ENCODE assay signal across 17 mouse cellular contexts in the genomic region with DNA sequence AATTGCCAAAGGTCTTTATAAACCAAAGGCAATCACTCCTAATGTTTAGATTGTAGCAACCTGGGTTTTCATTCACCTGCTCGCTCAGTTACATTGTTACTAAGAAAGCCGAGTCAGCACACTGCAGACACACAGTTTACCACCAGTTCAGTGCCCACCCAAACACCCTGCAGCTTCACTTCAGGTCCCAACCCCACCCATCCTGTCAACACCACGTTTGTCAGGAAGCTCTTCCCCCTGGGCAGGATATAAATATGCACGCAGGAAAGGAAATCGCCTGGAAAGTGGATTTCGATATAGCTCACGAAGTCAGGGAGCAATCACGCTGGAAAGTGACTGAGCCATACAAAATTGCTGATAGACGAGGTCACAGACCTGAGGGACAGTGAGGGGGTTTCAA.
A peak's percentile ranks its signal among the peaks of the same experiment; 100 is the strongest.
DNase-seq lines count a peak whose midpoint lies in the region; TF ChIP-seq lines count a peak whose summit lies in the region.
"Had no signal": no experiment of that assay in that cellular context is flagged by ENCODE, and none has a peak within 500 bp of the region (broad histone marks: within the 10 kb centered on the region; RNA-seq: fewer than 3 reads in every experiment).

No protein-coding gene starts in this region.

- no peak for TF ChIP-seq CTCF in left cerebral cortex, adult 2 months (IDR thresholded peaks at IDR 0.05)

- H3K4me3 ChIP-seq in brown adipose tissue, adult 24 weeks (ENCODE audit: insufficient read depth, low read depth, low read length) = no peak overlapping the region
- no peak overlapping the region for H3K4me3 ChIP-seq in left cerebral cortex, adult 2 months
- H3K4me3 ChIP-seq: embryonic facial prominence, embryonic 10.5 days; heart, embryonic 15.5 days had no signal

- DNase-seq in heart, adult 8-10 months (ENCODE audit: low spot score) = peak; percentile 51
- DNase-seq in heart, postnatal 10 days = no peak
- peak; percentile 29 to 59 for DNase-seq in kidney, postnatal 25 days
- no peak for DNase-seq in kidney, adult 8-10 months
- DNase-seq in lung, postnatal 25 days (ENCODE audit: low spot score) = peak; percentile 24
- no peak for DNase-seq in left cerebral cortex, adult 2 months (ENCODE audit: extremely low spot score in 1 of 2, low spot score in 2 of 2)
- DNase-seq: B cell, adult 2 months; cerebellum, adult 2 months; gastrocnemius, postnatal 25 days; kidney, postnatal 4 days; layer of hippocampus, adult 9-11 months; right cerebral cortex, postnatal 14 days; thymus, adult 2 months had no signal

- peaks cover 11% of the 10 kb centered on the region; the same call in 1 of the 2 replicates for H3K4me1 ChIP-seq in brown adipose tissue, adult 24 weeks (ENCODE audit: control insufficient read depth, insufficient read depth, insufficient read length, low read length)

- intact Hi-C loops in heart, postnatal 10 days (cut with DNase I) = no loop called here
- intact Hi-C loops in left cerebral cortex, adult 2 months (cut with DNase I) = no loop called here

- peak overlapping the region; percentile 89 for H3K27ac ChIP-seq in brown adipose tissue, adult 24 weeks (replicated peaks; ENCODE audit: low read depth, low read length)
- H3K27ac ChIP-seq in left cerebral cortex, adult 2 months = no peak overlapping the region
- H3K27ac ChIP-seq: embryonic facial prominence, embryonic 10.5 days; heart, embryonic 15.5 days; hindbrain, embryonic 14.5 days had no signal

Comparison
In these comparisons a context has a peak if more than half of its experiments do, and no peak if none do; other contexts are left out.
1. DNase-seq: peak in heart, adult 8-10 months (single experiment), kidney, postnatal 25 days (2 of 2) and lung, postnatal 25 days (single experiment); none in heart, postnatal 10 days (0 of 2), kidney, adult 8-10 months (0 of 2) and left cerebral cortex, adult 2 months (0 of 2).